Mouse (Mus musculus) ES-E14 (cell line): ENCODE results near the gene Odf3l2. TPM values are rescaled to one million over a fixed set of nuclear protein-coding genes. Genes with fewer than 3 reads are reported as not detected.

Experiments
- DNase-seq: peaks from one replicate; pipeline ENCODE4 v3.0.0-alpha.2; 2013; ENCODE audit warnings: low read depth, low spot score
- H3K27ac ChIP-seq: 2 replicates; pipeline ENCODE4 v1.5.1; 2012; ENCODE audit warnings: low read depth, mild to moderate bottlenecking, low read length, moderate library complexity, mixed read lengths; ENCODE audit not compliant: poor library complexity, insufficient read depth, severe bottlenecking
- H3K36me3 ChIP-seq: 2 replicates; pipeline ENCODE4 v1.6.1; 2012; ENCODE audit warnings: mild to moderate bottlenecking, low read length, moderate library complexity, mixed read lengths; ENCODE audit not compliant: control insufficient read depth, poor library complexity, insufficient read depth, severe bottlenecking
- H3K4me1 ChIP-seq, 2 experiments: fragments of 150-350 bp in 1 of 2; sonication (generic) in 1 of 2; 2 replicates each; pipeline ENCODE4 v1.6.1; 2012; ENCODE audit warnings: low read length in 2 of 2, mild to moderate bottlenecking in 1 of 2, mixed read lengths in 1 of 2; ENCODE audit not compliant: control insufficient read depth in 2 of 2, insufficient read depth in 2 of 2, poor library complexity in 1 of 2
- H3K4me3 ChIP-seq, 2 experiments: fragments of 150-350 bp in 1 of 2; sonication (generic) in 1 of 2; 2 replicates each; pipeline ENCODE4 v1.5.1; 2012; ENCODE audit warnings: low read length in 2 of 2, low read depth in 1 of 2, mild to moderate bottlenecking in 1 of 2, mixed read lengths in 1 of 2; ENCODE audit not compliant: insufficient read depth in 1 of 2, poor library complexity in 1 of 2, severe bottlenecking in 1 of 2
- H3K9ac ChIP-seq: 2 replicates; pipeline ENCODE4 v1.6.1; 2012; ENCODE audit warnings: low read depth, mild to moderate bottlenecking, low read length, mixed read lengths; ENCODE audit not compliant: poor library complexity, insufficient read depth, severe bottlenecking
- H3K9me3 ChIP-seq: fragments of 150-350 bp; sonication (generic); 2 replicates; pipeline ENCODE4 v1.6.1; 2012; ENCODE audit warnings: low read depth, mild to moderate bottlenecking, low read length; ENCODE audit not compliant: control insufficient read depth, insufficient read depth
- CHD2 ChIP-seq: IDR thresholded peaks from 2 replicates; pipeline ENCODE4 v1.6.1; 2014; ENCODE audit warnings: mild to moderate bottlenecking, low read depth, low read length, inconsistent platforms
- HCFC1 ChIP-seq: IDR thresholded peaks from 2 replicates; pipeline ENCODE4 v1.6.1; 2012; ENCODE audit warnings: low read length, inconsistent platforms, borderline replicate concordance; ENCODE audit not compliant: insufficient read depth
- MAFK ChIP-seq: IDR thresholded peaks from 2 replicates; pipeline ENCODE4 v1.6.1; 2014; ENCODE audit warnings: mild to moderate bottlenecking, low read depth, low read length, inconsistent platforms; ENCODE audit not compliant: insufficient read depth
- ZC3H11A ChIP-seq: IDR thresholded peaks from 2 replicates; pipeline ENCODE4 v1.6.1; 2012; ENCODE audit warnings: low read depth, mild to moderate bottlenecking, inconsistent platforms, low read length, borderline replicate concordance
- ZNF384 ChIP-seq: IDR thresholded peaks from 2 replicates; pipeline ENCODE4 v1.6.1; 2012; ENCODE audit warnings: low read depth, low read length, inconsistent platforms
- in situ Hi-C, 2 experiments: fragments of 600-800 bp; cut with MboI; formaldehyde crosslinking; loops; one replicate each; pipeline ENCODE4 v1.15.1; 2025; ENCODE audit warnings: low sequenced_read_pairs in 2 of 2, inconsistent platforms in 1 of 2; ENCODE audit not compliant: unreplicated experiment in 2 of 2
- total RNA-seq: library from RNA; depleted of rRNA; stranded (reverse); fragments of 300-350 nt; gene quantifications from 2 replicates; pipeline ENCODE4 v1.2.3, GENCODE M21; 2012; rRNA removed

The Odf3l2 gene
- total RNA-seq, 1 experiment: not detected

GRCm38 (mm10) chr10:79590702-79591101 is 54.8 kb downstream of the Odf3l2 start:
- peaks cover 0 to 2% of the 10 kb centered on the region in 2 experiments; a peak in 2 of 4 replicates for H3K4me1 ChIP-seq
- no peak for DNase-seq
- no peak overlapping the region for H3K27ac ChIP-seq
- H3K9me3 ChIP-seq: no peaks in the 10 kb centered on the region
- in situ Hi-C loops: loop anchor here in 1 of 2 experiments (10.0 kb wide), 1 partner anchor 64 kb away; no protein-coding TSS in a partner anchor
- H3K9ac ChIP-seq: no peak overlapping the region
- no peaks in the 10 kb centered on the region for H3K36me3 ChIP-seq
- H3K4me3 ChIP-seq: no peak overlapping the region
- no peak for TF ChIP-seq ZNF384
- no peak for TF ChIP-seq CHD2
- TF ChIP-seq MAFK: no peak
- TF ChIP-seq ZC3H11A: no peak
- TF ChIP-seq HCFC1: no peak

Other genes starting within 250 kb of the Odf3l2 start
- gene Vmn2r83, start 177.0 kb downstream of the Odf3l2 start, total RNA-seq: not detected in 2 replicates
- 27.2 and 32.2 TPM in 2 replicates for gene Plpp2, start 111.9 kb downstream of the Odf3l2 start, total RNA-seq
- 58.5 and 89.6 TPM in 2 replicates for gene Mier2, start 90.5 kb downstream of the Odf3l2 start, total RNA-seq
- gene Theg, start 58.4 kb downstream of the Odf3l2 start, total RNA-seq: not detected in 2 replicates
- 0.31 and 0.58 TPM in 2 replicates for gene C2cd4c, start 31.7 kb downstream of the Odf3l2 start, total RNA-seq
- gene Shc2, start 7.8 kb downstream of the Odf3l2 start, total RNA-seq: 4.3 and 8.6 TPM in 2 replicates
- 2.7 and 6.3 TPM in 2 replicates for gene Madcam1, start 18.8 kb upstream of the Odf3l2 start, total RNA-seq
- 29.9 and 46.7 TPM in 2 replicates for gene Tpgs1, start 23.6 kb upstream of the Odf3l2 start, total RNA-seq
- 491 and 507 TPM in 2 replicates for gene Cdc34, start 36.5 kb upstream of the Odf3l2 start, total RNA-seq
- gene Gzmm, start 43.3 kb upstream of the Odf3l2 start, total RNA-seq: 2.5 and 4.5 TPM in 2 replicates
- 858 and 1,196 TPM in 2 replicates for gene Bsg, start 58.8 kb upstream of the Odf3l2 start, total RNA-seq
- gene Hcn2, start 70.9 kb upstream of the Odf3l2 start, total RNA-seq: 5.0 and 11.8 TPM in 2 replicates
- gene Polrmt, start 100.8 kb upstream of the Odf3l2 start, total RNA-seq: 109 and 159 TPM in 2 replicates
- gene Fgf22, start 109.3 kb upstream of the Odf3l2 start, total RNA-seq: 1.5 and 1.9 TPM in 2 replicates
- gene Rnf126, start 121.2 kb upstream of the Odf3l2 start, total RNA-seq: 66.7 and 70.8 TPM in 2 replicates
- 5.7 and 7.1 TPM in 2 replicates for gene Fstl3, start 131.5 kb upstream of the Odf3l2 start, total RNA-seq
- gene Prss57, start 145.2 kb upstream of the Odf3l2 start, total RNA-seq: 0.27 and 0.37 TPM in 2 replicates
- gene Palm, start 147.8 kb upstream of the Odf3l2 start, total RNA-seq: 10.7 and 12.7 TPM in 2 replicates
- gene Misp, start 175.3 kb upstream of the Odf3l2 start, total RNA-seq: 1.7 and 2.2 TPM in 2 replicates
- 403 and 408 TPM in 2 replicates for gene Ptbp1, start 208.7 kb upstream of the Odf3l2 start, total RNA-seq
- gene Prtn3, start 228.7 kb upstream of the Odf3l2 start, total RNA-seq: 1.0 and 1.3 TPM in 2 replicates
- 3.7 and 7.8 TPM in 2 replicates for gene Plppr3, start 228.9 kb upstream of the Odf3l2 start, total RNA-seq
- gene Elane, start 240.5 kb upstream of the Odf3l2 start, total RNA-seq: not detected in 2 replicates
- gene Cfd, start 245.1 kb upstream of the Odf3l2 start, total RNA-seq: not detected in 2 replicates